Mouse (Mus musculus) heart, postnatal 36 days (tissue): ENCODE measurements at regions not wholly inside any gene's neighbourhood (a gene's known extent, or its start where the extent isn't known, plus 50 kb on each side); places are given as distances from the start of the nearest gene placed in this dataset.

Experiments
- DNase-seq, 2 experiments: peaks; one replicate each; pipeline ENCODE4 v3.0.0; 2021 to 2022
- intact Hi-C: fragments of 180-260 bp; cut with DNase I; formaldehyde crosslinking; loops from one replicate; pipeline ENCODE4 v1.15.1; 2025

- intact Hi-C loops, result no loop called here
- no peak for DNase-seq
Measured at GRCm38 (mm10) chr9:120712987-120713386, 141.7 kb downstream of the Rpl14 start.

- no peak for DNase-seq
Measured at GRCm38 (mm10) chr9:120715665-120716121, 144.4 kb downstream of the Rpl14 start.

GRCm38 (mm10) chr9:120718812-120719211 lies 147.6 kb downstream of the Rpl14 start:
- DNase-seq, result no peak
- intact Hi-C loops, result no loop called here

More at GRCm38 (mm10) chr9:120715665-120716121, 144.4 kb downstream of the Rpl14 start:
- intact Hi-C loops, result no loop called here

DNA sequence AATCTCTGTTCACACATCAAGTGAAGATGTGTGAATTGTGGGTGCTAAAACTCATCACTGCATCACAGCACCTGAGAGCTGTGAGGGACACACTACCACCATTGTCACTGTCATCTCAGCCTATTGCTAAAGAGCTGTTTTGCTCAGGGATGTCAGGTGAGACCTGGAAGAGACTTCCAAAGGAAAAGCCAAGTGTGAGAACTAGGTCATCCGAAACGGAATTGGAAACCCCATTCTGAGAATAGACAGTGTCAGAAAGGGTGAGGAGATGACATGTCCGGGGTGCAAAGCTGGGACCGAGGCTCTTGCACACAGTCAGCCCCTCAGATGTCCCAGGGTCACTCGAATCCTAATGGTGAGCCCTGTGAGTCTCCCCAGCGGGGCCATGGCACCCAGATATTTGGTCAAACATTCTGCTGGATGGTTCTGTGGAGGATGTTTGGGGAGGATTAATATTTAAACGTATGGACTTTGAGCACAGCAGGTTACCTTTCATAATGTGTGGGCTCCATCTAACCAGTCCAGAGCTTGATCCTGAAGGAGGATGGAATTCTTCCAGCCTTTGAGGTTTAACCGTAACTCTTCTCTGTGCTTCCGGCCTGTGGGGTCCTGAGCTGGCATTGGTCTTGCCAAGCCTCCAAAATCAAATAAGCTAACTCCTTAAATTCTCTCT lies 150.3 kb downstream of the Rpl14 start:
- DNase-seq, result no peak
- intact Hi-C loops, result no loop called here

DNA sequence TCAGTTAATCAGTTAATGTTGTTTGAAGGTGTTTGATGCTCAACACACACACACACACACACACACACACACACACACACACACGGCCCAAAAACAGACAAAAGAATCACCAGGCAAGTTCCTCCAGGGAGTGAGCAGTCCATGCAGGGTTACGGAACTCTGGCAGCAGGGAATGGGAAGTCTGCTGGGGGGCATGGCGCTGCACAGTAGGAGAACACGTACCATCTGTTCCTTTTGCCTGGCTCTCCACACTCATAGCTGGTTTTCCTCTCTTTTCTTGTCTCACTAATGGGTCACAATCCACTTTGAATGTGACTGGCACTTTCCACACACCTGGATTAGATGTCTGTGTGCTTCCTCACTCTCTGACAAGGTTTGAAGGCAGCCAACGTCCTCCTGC lies 151.8 kb downstream of the Rpl14 start:
- intact Hi-C loops, result no loop called here
- no peak for DNase-seq

- no peak for DNase-seq
- intact Hi-C loops, result loop anchor here (5.0 to 10.0 kb wide), 2 partner anchors 75 to 127 kb away; no protein-coding TSS in a partner anchor
Measured at GRCm38 (mm10) chr9:120731952-120732622, 160.8 kb downstream of the Rpl14 start.

DNA sequence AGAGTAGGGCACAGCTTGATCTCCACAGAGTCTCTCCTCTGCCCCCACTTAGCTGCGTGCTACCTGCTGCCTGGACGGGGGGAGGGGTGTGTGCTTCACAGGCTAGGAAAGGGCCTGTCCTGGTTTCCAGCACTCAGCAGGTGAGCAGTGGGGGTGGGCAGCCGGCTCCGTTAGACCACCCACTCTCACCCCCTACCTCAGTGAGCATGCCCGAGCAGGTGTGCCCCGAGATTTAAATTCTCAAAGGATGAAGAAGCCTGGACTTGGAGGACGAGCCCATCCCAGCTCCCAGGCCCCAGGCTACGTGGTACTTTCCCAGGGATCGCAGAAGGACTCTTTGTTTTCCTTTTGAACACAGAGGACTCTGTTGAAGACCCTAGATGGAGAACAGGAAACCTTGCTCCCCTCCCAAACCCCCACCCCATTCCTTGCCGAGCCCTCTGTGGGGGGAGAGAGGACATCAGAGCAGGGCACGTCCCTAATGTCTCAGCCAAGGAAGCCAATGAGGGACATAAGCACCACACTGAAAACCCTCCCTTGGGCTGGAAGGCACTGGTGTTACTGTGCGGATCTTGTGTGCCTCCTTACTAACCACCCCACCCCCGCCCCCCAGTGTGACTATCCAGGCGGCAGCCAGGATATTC lies 161.5 kb downstream of the Rpl14 start:
- DNase-seq, result no peak
- intact Hi-C loops, result loop anchor here (5.0 to 10.0 kb wide), 2 partner anchors 75 to 128 kb away; no protein-coding TSS in a partner anchor

GRCm38 (mm10) chr9:120733681-120734465 lies 162.6 kb downstream of the Rpl14 start:
- intact Hi-C loops, result loop anchor here (5.0 to 10.0 kb wide), 2 partner anchors 77 to 129 kb away; no protein-coding TSS in a partner anchor
- DNase-seq, result peak in 1 of 2 experiments; percentile 21

DNA sequence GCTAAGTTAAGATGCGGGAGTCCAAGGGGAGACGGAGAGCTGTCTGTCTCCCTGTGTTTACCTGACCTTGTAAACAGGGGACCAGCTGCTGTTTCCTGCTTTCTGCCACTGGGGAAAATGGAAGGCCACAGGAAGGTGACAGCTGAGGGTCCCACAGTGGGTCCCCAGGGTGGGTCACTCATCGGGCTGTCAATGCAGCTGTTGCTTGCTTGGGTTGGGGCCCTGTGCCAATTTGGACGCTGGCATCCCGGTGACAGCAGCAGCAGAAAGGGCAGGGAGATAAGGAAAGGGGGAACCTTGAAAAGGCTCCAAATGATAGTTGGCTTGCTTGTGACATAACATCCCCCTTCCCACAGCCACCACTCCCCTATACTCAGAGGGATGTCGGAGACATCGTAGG lies 164.0 kb downstream of the Rpl14 start:
- intact Hi-C loops, result loop anchor here (5.0 to 10.0 kb wide), 2 partner anchors 130 to 197 kb away; no protein-coding TSS in a partner anchor
- DNase-seq, result no peak

DNA sequence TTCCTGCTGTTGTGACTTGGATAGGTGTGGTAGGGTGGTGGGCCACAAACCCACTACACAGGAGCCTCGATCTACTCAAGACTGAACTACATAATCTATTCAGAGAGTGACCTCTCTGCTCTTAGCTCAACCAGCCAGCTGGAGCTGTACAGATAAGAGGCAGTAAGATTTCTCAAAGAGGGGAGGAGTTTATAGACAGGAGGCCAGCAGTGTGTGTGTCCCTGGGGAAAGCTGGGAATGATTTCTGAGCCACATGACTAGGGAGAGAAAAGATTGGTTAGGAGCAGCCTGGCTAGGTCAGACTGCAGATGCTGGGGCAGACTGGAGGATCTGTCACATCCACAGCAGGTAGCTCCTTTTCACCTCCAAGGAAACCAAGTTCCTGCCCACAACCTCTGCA lies 166.7 kb downstream of the Rpl14 start:
- DNase-seq, result peak in 1 of 2 experiments; percentile 16
- intact Hi-C loops, result loop anchor here (2.0 to 10.0 kb wide), 3 partner anchors 47 to 194 kb away; no protein-coding TSS in a partner anchor

GRCm38 (mm10) chr9:120739199-120739952 lies 168.1 kb downstream of the Rpl14 start:
- intact Hi-C loops, result loop anchor here (2.0 to 10.0 kb wide), 3 partner anchors 49 to 193 kb away; no protein-coding TSS in a partner anchor

DNA sequence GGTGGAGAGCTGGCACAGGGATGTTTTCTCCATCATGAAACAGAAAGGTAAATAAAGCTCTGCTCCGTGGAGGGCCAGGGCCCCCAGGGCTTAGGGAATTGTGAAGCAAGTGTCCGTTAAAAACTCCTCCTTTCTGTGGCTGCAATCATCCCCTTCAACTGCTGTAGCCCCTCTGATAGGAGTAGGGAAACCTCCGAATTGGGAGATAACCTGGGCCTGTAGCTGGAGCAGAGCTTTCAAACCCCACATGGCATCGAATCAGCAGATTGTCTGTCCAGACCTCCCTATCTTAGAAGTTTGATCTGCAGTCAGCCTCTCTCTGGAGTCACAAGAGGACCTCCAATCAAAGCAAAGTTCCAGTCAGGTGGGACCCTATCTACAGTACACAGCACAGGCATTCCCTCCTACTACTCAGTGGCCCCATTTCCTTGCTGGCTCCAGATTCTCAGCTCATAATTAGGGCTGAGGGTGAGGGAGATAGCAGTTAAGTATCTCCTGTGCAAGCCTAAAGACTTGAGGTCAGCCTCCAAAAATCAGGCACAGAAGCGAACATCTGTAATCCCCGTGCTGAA lies 168.8 kb downstream of the Rpl14 start:
- intact Hi-C loops, result loop anchor here (2.0 to 10.0 kb wide), 3 partner anchors 49 to 192 kb away; no protein-coding TSS in a partner anchor
- no peak for DNase-seq

More at GRCm38 (mm10) chr9:120739199-120739952, 168.1 kb downstream of the Rpl14 start:
- DNase-seq, result peak; percentile 66 to 69

DNA sequence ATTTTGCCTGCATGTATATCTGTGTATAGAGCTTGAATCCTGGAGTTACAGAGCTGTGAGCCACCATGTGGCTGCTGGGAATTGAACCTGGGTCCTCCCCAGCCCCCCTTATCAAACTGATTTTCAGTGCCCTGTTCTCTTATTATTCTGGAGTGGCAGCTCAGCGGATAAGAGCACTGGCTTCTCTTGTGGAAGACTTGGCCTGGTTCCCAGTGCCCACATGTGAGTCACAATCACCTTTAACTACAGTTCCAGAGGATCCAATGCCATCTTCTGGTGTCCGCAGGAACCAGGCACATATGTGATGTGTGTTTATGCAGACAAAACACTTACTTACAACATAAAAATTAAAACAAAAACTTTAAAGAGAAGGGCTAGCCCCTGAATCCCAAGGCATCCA lies 170.3 kb downstream of the Rpl14 start:
- intact Hi-C loops, result no loop called here
- DNase-seq, result no peak

GRCm38 (mm10) chr9:120743455-120743854 lies 172.2 kb downstream of the Rpl14 start:
- intact Hi-C loops, result loop anchor here (2.0 kb wide), 1 partner anchor 31 kb away; no protein-coding TSS in a partner anchor
- DNase-seq, result no peak

GRCm38 (mm10) chr9:120745674-120746073 lies 174.4 kb downstream of the Rpl14 start:
- DNase-seq, result no peak
- intact Hi-C loops, result no loop called here

- intact Hi-C loops, result no loop called here
- no peak for DNase-seq
Measured at GRCm38 (mm10) chr9:120750820-120751219, 178.2 kb upstream of the Ctnnb1 start.

DNA sequence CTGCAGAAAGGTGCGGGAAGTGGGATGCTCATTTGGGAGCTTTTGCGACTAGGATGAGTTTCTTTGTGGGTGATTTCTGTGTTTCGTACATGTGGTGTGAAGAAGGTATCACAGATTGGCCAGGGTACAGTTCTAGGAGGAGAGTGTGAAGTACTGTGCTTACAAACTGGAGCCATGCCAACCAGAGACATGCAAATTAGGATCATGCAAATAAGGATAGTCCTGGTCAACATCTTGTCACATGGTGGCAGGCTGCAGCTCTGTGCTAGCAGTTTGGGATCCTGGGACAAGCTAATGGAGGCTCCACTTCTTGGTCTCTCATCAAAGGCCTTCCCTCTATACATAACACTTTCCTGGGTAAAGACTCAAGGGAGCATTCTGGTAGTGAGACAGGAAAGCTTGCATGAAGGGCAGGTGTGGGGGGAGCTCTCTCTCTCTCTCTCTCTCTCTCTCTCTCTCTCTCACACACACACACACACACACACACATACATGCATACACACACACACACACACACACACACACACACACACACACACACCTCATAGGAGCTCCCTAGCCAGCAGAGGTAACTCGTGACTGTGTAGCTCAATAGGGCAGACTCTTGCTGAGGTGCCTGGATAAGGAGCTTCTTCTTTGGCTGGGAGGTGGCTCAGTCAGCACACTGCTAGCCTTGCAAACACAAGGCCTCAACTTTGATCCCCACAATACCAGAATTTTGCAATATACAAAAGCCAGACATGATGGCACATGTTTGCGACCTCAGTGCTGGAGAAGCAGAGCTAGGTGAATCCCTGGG lies 177.1 kb upstream of the Ctnnb1 start:
- intact Hi-C loops, result no loop called here
- DNase-seq, result no peak

DNA sequence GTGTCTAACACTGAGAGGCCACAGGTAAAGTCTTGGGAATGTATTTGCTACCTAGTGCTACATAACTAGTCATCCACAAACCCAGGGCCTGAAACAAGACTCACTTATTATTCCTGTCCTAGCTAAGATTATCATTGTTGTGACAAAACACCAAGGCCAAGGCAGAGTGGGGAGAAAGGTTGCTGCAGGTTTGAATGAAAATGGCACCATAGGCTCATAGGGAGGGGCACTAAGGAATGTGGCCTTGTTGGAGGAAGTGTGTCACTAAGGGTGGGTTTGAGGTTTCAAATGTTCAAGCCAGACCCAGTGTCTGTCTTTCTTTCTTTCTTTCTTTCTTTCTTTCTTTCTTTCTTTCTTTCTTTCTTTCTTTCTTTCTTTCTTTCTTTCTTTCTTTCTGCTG lies 174.9 kb upstream of the Ctnnb1 start:
- intact Hi-C loops, result no loop called here
- DNase-seq, result no peak
